Mouse (Mus musculus) central nervous system, embryonic 18 days (tissue): Measurements from ENCODE around the gene Dusp14. TPM values are rescaled to one million over a fixed set of nuclear protein-coding genes. Genes with fewer than 3 reads are reported as not detected.

Experiments
- polyA plus RNA-seq: library from polyadenylated mRNA; depleted of rRNA; stranded (reverse); fragments of >200 nt; gene quantifications from 2 replicates; pipeline ENCODE4 v1.2.3, GENCODE M21; 2012; rRNA removed

Gene Dusp14
- 11.0 and 11.5 TPM in 2 replicates for polyA plus RNA-seq

GRCm38 (mm10) chr11:84069034-84069370 is at the start of gene Dusp14:
Gene Dusp14, minus strand, starts transcription at chr11:84069261.

Other genes starting within 250 kb of the Dusp14 start
- gene Hnf1b, start 219.2 kb downstream of the Dusp14 start, polyA plus RNA-seq: 0.13 and 0.15 TPM in 2 replicates
- 15.7 and 16.9 TPM in 2 replicates for gene Ddx52, start 127.2 kb downstream of the Dusp14 start, polyA plus RNA-seq
- 22.9 and 24.8 TPM in 2 replicates for gene Synrg, start 104.8 kb downstream of the Dusp14 start, polyA plus RNA-seq
- 45.8 and 49.9 TPM in 2 replicates for gene Tada2a, start 60.3 kb upstream of the Dusp14 start, polyA plus RNA-seq
- gene Acaca, start 60.4 kb upstream of the Dusp14 start, polyA plus RNA-seq: 38.6 and 39.5 TPM in 2 replicates
- not detected in 2 replicates for gene Gm11437, start 98.2 kb upstream of the Dusp14 start, polyA plus RNA-seq